Mouse (Mus musculus) heart, postnatal 0 days (tissue): ENCODE measurements around the gene Gm17078. TPM values are rescaled to one million over a fixed set of nuclear protein-coding genes. Genes with fewer than 3 reads are reported as not detected.
"Not testable (repeated sequence)": the region's sequence is repeated elsewhere in the genome, so short reads cannot be mapped to it uniquely, and the experiment has no call there.

Experiments used
- ATAC-seq: fragments of 200-750 bp; cut with Nextera tagmentation; 2 replicates; pipeline ENCODE4 v1.8.0; 2017; ENCODE audit warnings: low read depth, moderate number of reproducible peaks, moderate library complexity; ENCODE audit not compliant: insufficient read depth
- DNase-seq: peaks from one replicate; pipeline ENCODE4 v3.0.0-alpha.2; 2016; ENCODE audit warnings: low spot score
- H3K27ac ChIP-seq: fragments of 300-500 bp; sonication (generic); 2 replicates; pipeline ENCODE4 v1.5.1; 2014; ENCODE audit warnings: low read depth, mild to moderate bottlenecking
- H3K27me3 ChIP-seq: fragments of 300-500 bp; sonication (generic); 2 replicates; pipeline ENCODE4 v1.6.1; 2014; ENCODE audit warnings: low read length, mixed read lengths; ENCODE audit not compliant: control insufficient read depth, insufficient read depth
- H3K36me3 ChIP-seq: fragments of 300-500 bp; sonication (generic); replicated peaks from 2 replicates; pipeline ENCODE4 v1.6.1; 2014; ENCODE audit warnings: low read length, mixed read lengths; ENCODE audit not compliant: control insufficient read depth, insufficient read depth
- H3K4me1 ChIP-seq: fragments of 300-500 bp; sonication (generic); 2 replicates; pipeline ENCODE4 v1.6.1; 2014; ENCODE audit warnings: antibody characterized with exemption; ENCODE audit not compliant: control insufficient read depth, insufficient read depth
- H3K4me2 ChIP-seq: fragments of 300-500 bp; sonication (generic); 2 replicates; pipeline ENCODE4 v1.6.1; 2014; ENCODE audit warnings: low read depth, mild to moderate bottlenecking, low read length, moderate library complexity
- H3K4me3 ChIP-seq: fragments of 300-500 bp; sonication (generic); 2 replicates; pipeline ENCODE4 v1.5.1; 2014; ENCODE audit warnings: low read depth, low read length
- H3K9ac ChIP-seq: fragments of 300-500 bp; sonication (generic); replicated peaks from 2 replicates; pipeline ENCODE4 v1.6.1; 2014; ENCODE audit warnings: low read depth, low read length, mixed read lengths
- H3K9me3 ChIP-seq: fragments of 300-500 bp; sonication (generic); replicated peaks from 2 replicates; pipeline ENCODE4 v1.6.1; 2016; ENCODE audit warnings: low read length; ENCODE audit not compliant: control insufficient read depth
- CTCF ChIP-seq: IDR thresholded peaks from 2 replicates; pipeline ENCODE4 v1.5.1; 2016; ENCODE audit warnings: antibody characterized with exemption, control low read depth, low read depth
- EP300 ChIP-seq: IDR thresholded peaks from 2 replicates; pipeline ENCODE4 v1.6.1; 2016; ENCODE audit warnings: antibody characterized with exemption, low read depth
- WGBS: fragments of 180-500 bp; shearing (Covaris S2); extraction: QIAGEN DNeasy Blood & Tissue Kit; methylation state at CpG from one replicate; pipeline ENCODE4 v1.1.7; 2014; 5-methylcytosine and 5-hydroxymethylcytosine counted together
- polyA plus RNA-seq: library from polyadenylated mRNA; unstranded; fragments of >200 nt; fragmentation: Nextera tagmentation; extraction: Ambion mirVana; gene quantifications from 2 replicates; pipeline ENCODE4 v1.2.1, GENCODE M21; 2015
- total RNA-seq: library from RNA; depleted of rRNA; stranded (reverse); fragments of >200 nt; gene quantifications from 2 replicates; pipeline ENCODE4 v1.2.3, GENCODE M21; 2014; ENCODE audit warnings: low replicate concordance; rRNA removed

The Gm17078 gene
- total RNA-seq (not detected in 2 replicates), polyA plus RNA-seq (not detected in 2 replicates)

GRCm38 (mm10) chr14:51611210-51611609 lies at the start of gene Gm17078:
Gm17078 (minus strand) TSS chr14:51611310.
- Histone ChIP-seq H3K9ac (no peak within 1 kb of the TSS), H3K4me2 (no peak within 1 kb of the TSS), H3K4me3 (no peak within 1 kb of the TSS), H3K27ac (no peak within 1 kb of the TSS), H3K9me3 (no peaks in the 10 kb centered on the region), H3K4me1 (no peaks in the 10 kb centered on the region), H3K36me3 (no peaks in the 10 kb centered on the region), H3K27me3 (no peaks in the 10 kb centered on the region)
- DNase-seq (no peak), ATAC-seq (no peak)
- 52% methylated on average over 1 of the region's 1 CpGs for WGBS
- TF ChIP-seq EP300 (no peak), CTCF (no peak)

GRCm38 (mm10) chr14:51635566-51635965 lies 24.5 kb upstream of the Gm17078 start, which contains the start of gene Gm4181:
Gm4181 (minus strand) TSS chr14:51635666.
- 63% methylated on average over 1 of the region's 1 CpGs for WGBS
- H3K9ac ChIP-seq, H3K36me3 ChIP-seq, H3K27ac ChIP-seq, H3K27me3 ChIP-seq, H3K9me3 ChIP-seq, H3K4me3 ChIP-seq, H3K4me1 ChIP-seq, H3K4me2 ChIP-seq, DNase-seq, ATAC-seq: not testable (repeated sequence)

GRCm38 (mm10) chr14:51632426-51632825 lies 21.3 kb upstream of the Gm17078 start:
- DNase-seq, H3K27me3 ChIP-seq, H3K4me3 ChIP-seq, H3K27ac ChIP-seq, H3K36me3 ChIP-seq, H3K9me3 ChIP-seq, ATAC-seq, H3K9ac ChIP-seq, H3K4me1 ChIP-seq, H3K4me2 ChIP-seq: not testable (repeated sequence)
- WGBS: 81% methylated on average over 1 of the region's 1 CpGs

- H3K36me3 ChIP-seq, H3K4me2 ChIP-seq, H3K9ac ChIP-seq, H3K27me3 ChIP-seq, DNase-seq, H3K27ac ChIP-seq, H3K4me1 ChIP-seq, H3K4me3 ChIP-seq, H3K9me3 ChIP-seq, ATAC-seq: not testable (repeated sequence)
- 76% methylated on average over 4 of the region's 4 CpGs for WGBS
These were observed 19.1 kb downstream of the Gm17078 start, which contains the start of gene Gm17174 for GRCm38 (mm10) chr14:51592039-51592438. Gm17174 (minus strand) TSS chr14:51592139.

GRCm38 (mm10) chr14:51573963-51574362 lies 37.1 kb downstream of the Gm17078 start, which contains the start of gene Gm17175:
Gm17175 (minus strand) TSS chr14:51574063.
- ATAC-seq, H3K27ac ChIP-seq, H3K36me3 ChIP-seq, H3K27me3 ChIP-seq, DNase-seq, H3K4me1 ChIP-seq, H3K4me3 ChIP-seq, H3K9ac ChIP-seq, H3K4me2 ChIP-seq, H3K9me3 ChIP-seq: not testable (repeated sequence)
- WGBS: 84% methylated on average over 2 of the region's 2 CpGs

Other genes with a start within 250 kb of the Gm17078 start
- gene Gm7247, start 249.6 kb downstream of the Gm17078 start, total RNA-seq: not detected in 2 replicates
- gene Gm7247, start 249.6 kb downstream of the Gm17078 start, polyA plus RNA-seq: not detected in 2 replicates
- gene Vmn2r88, start 200.5 kb downstream of the Gm17078 start, total RNA-seq: not detected in 2 replicates
- not detected in 2 replicates for gene Vmn2r88, start 200.5 kb downstream of the Gm17078 start, polyA plus RNA-seq
- gene Vmn2r89, start 159.5 kb downstream of the Gm17078 start, total RNA-seq: not detected in 2 replicates
- not detected in 2 replicates for gene Vmn2r89, start 159.5 kb downstream of the Gm17078 start, polyA plus RNA-seq
- not detected in 2 replicates for gene Gm5622, start 58.5 kb downstream of the Gm17078 start, total RNA-seq
- not detected in 2 replicates for gene Gm5622, start 58.5 kb downstream of the Gm17078 start, polyA plus RNA-seq
- not detected in 2 replicates for gene Gm17175, start 37.2 kb downstream of the Gm17078 start, total RNA-seq
- gene Gm17175, start 37.2 kb downstream of the Gm17078 start, polyA plus RNA-seq: not detected in 2 replicates
- gene Gm17174, start 19.2 kb downstream of the Gm17078 start, total RNA-seq: not detected in 2 replicates
- gene Gm17174, start 19.2 kb downstream of the Gm17078 start, polyA plus RNA-seq: not detected in 2 replicates
- not detected in 2 replicates for gene Gm4181, start 24.4 kb upstream of the Gm17078 start, total RNA-seq
- not detected in 2 replicates for gene Gm4181, start 24.4 kb upstream of the Gm17078 start, polyA plus RNA-seq
- gene Gm17079, start 84.2 kb upstream of the Gm17078 start, total RNA-seq: not detected in 2 replicates
- not detected in 2 replicates for gene Gm17079, start 84.2 kb upstream of the Gm17078 start, polyA plus RNA-seq
- gene Gm5800, start 105.9 kb upstream of the Gm17078 start, total RNA-seq: not detected in 2 replicates
- gene Gm5800, start 105.9 kb upstream of the Gm17078 start, polyA plus RNA-seq: not detected in 2 replicates
- gene Ang4, start 162.3 kb upstream of the Gm17078 start, total RNA-seq: not detected in 2 replicates
- gene Ang4, start 162.3 kb upstream of the Gm17078 start, polyA plus RNA-seq: not detected in 2 replicates
- gene AY358078, start 188.7 kb upstream of the Gm17078 start, total RNA-seq: not detected in 2 replicates
- gene AY358078, start 188.7 kb upstream of the Gm17078 start, polyA plus RNA-seq: not detected in 2 replicates
- gene Ear6, start 242.4 kb upstream of the Gm17078 start, total RNA-seq: not detected in 2 replicates
- not detected in 2 replicates for gene Ear6, start 242.4 kb upstream of the Gm17078 start, polyA plus RNA-seq